Mouse (Mus musculus) spleen, adult 2 months (tissue): Measurements from ENCODE around the gene Mcidas. TPM values are rescaled to one million over a fixed set of nuclear protein-coding genes. Genes with fewer than 3 reads are reported as not detected.

Experiments used
- DNase-seq, 2 experiments: peaks; one replicate each; pipeline versions ENCODE4 v3.0.0 to v3.0.0-alpha.2; 2012 to 2021; ENCODE audit warnings: low spot score in 2 of 2, low read depth in 1 of 2
- H3K27ac ChIP-seq: fragments of 200-500 bp; 2 replicates; pipeline ENCODE4 v1.5.1; 2012; ENCODE audit warnings: low read length, inconsistent platforms; ENCODE audit not compliant: insufficient read depth
- H3K27me3 ChIP-seq: fragments of 200-500 bp; 2 replicates; pipeline ENCODE4 v1.6.1; 2012; ENCODE audit warnings: mild to moderate bottlenecking, moderate library complexity, low read length, inconsistent platforms; ENCODE audit not compliant: control insufficient read depth, insufficient read depth
- H3K36me3 ChIP-seq: fragments of 200-500 bp; 2 replicates; pipeline ENCODE4 v1.6.1; 2012; ENCODE audit warnings: mild to moderate bottlenecking, low read length, inconsistent platforms; ENCODE audit not compliant: control insufficient read depth, insufficient read depth
- H3K4me1 ChIP-seq: fragments of 200-500 bp; 2 replicates; pipeline ENCODE4 v1.6.1; 2011; ENCODE audit warnings: inconsistent platforms; ENCODE audit not compliant: control insufficient read depth, insufficient read depth, insufficient read length
- H3K4me3 ChIP-seq: fragments of 200-500 bp; 2 replicates; pipeline ENCODE4 v1.5.1; 2011; ENCODE audit warnings: mild to moderate bottlenecking, inconsistent platforms; ENCODE audit not compliant: insufficient read depth, insufficient read length; ENCODE audit errors: extremely low read depth
- CTCF ChIP-seq: fragments of 200-500 bp; IDR thresholded peaks from 2 replicates; pipeline ENCODE4 v1.5.1; 2011; ENCODE audit warnings: mild to moderate bottlenecking, inconsistent platforms; ENCODE audit not compliant: insufficient read depth, insufficient read length, insufficient replicate concordance; ENCODE audit errors: extremely low read depth
- POLR2A ChIP-seq: fragments of 200-500 bp; IDR thresholded peaks from 2 replicates; pipeline ENCODE4 v1.6.1; 2011; ENCODE audit warnings: low read depth, low read length, inconsistent platforms
- WGBS: fragments of 180-500 bp; shearing (Covaris S2); methylation state at CpG from one replicate; pipeline ENCODE4 v1.1.7; 2018; 5-methylcytosine and 5-hydroxymethylcytosine counted together
- polyA plus RNA-seq: library from polyadenylated mRNA; depleted of rRNA; stranded (reverse); fragments of >200 nt; gene quantifications from 2 replicates; pipeline ENCODE4 v1.2.3, GENCODE M21; 2012; rRNA removed

Gene Mcidas
- polyA plus RNA-seq, 1 experiment = not detected

- H3K4me1 ChIP-seq = no peaks in the 10 kb centered on the region
- WGBS = 78% methylated on average over 3 of the region's 3 CpGs
- H3K27ac ChIP-seq = no peak overlapping the region
- TF ChIP-seq POLR2A (no peak), CTCF (no peak)
- no peak for DNase-seq
- no peak overlapping the region for H3K4me3 ChIP-seq
- no peaks in the 10 kb centered on the region for H3K36me3 ChIP-seq
- peaks cover 4% of the 10 kb centered on the region; the same call in 1 of the 2 replicates for H3K27me3 ChIP-seq
These were observed 54.0 kb downstream of the Mcidas start for GRCm38 (mm10) chr13:113047647-113048046.

Other genes starting within 250 kb of the Mcidas start
- gene Plpp1, start 193.1 kb upstream of the Mcidas start, polyA plus RNA-seq = 61.6 and 71.8 TPM in 2 replicates
- gene Mtrex, start 66.4 kb upstream of the Mcidas start, polyA plus RNA-seq = 3.4 and 3.6 TPM in 2 replicates
- 2.1 TPM in 2 replicates for gene Dhx29, start 66.4 kb upstream of the Mcidas start, polyA plus RNA-seq
- gene Ccno, start 6.0 kb upstream of the Mcidas start, polyA plus RNA-seq = 0.29 and 0.32 TPM in 2 replicates
- gene Cdc20b, start 41.3 kb downstream of the Mcidas start, polyA plus RNA-seq = 0.09 and 0.26 TPM in 2 replicates
- gene Gpx8, start 52.6 kb downstream of the Mcidas start, polyA plus RNA-seq = 0.61 and 0.67 TPM in 2 replicates
- gene Gzma, start 107.1 kb downstream of the Mcidas start, polyA plus RNA-seq = 6.7 and 9.8 TPM in 2 replicates
- gene Esm1, start 215.8 kb downstream of the Mcidas start, polyA plus RNA-seq = 4.0 and 5.4 TPM in 2 replicates
- gene Gzmk, start 232.1 kb downstream of the Mcidas start, polyA plus RNA-seq = 0.18 and 0.28 TPM in 2 replicates